Mouse (Mus musculus) small intestine, adult 2 months (tissue): ENCODE measurements at regions not wholly inside any gene's neighbourhood (a gene's known extent, or its start where the extent isn't known, plus 50 kb on each side); places are given as distances from the start of the nearest gene placed in this dataset.
"Not testable (repeated sequence)": the region's sequence is repeated elsewhere in the genome, so short reads cannot be mapped to it uniquely, and the experiment has no call there.

Experiments used
- H3K27ac ChIP-seq: fragments of 200-500 bp; 2 replicates; pipeline ENCODE4 v1.5.1; 2012; ENCODE audit warnings: low read depth, low read length, control low read depth, inconsistent platforms; ENCODE audit not compliant: insufficient read depth
- H3K27me3 ChIP-seq: fragments of 200-500 bp; 2 replicates; pipeline ENCODE4 v1.6.1; 2012; ENCODE audit warnings: mild to moderate bottlenecking, moderate library complexity, low read length, inconsistent platforms; ENCODE audit not compliant: control insufficient read depth, insufficient read depth
- H3K36me3 ChIP-seq: fragments of 200-500 bp; 2 replicates; pipeline ENCODE4 v1.6.1; 2012; ENCODE audit warnings: mild to moderate bottlenecking, low read length, control low read depth, inconsistent platforms; ENCODE audit not compliant: control insufficient read depth, insufficient read depth
- H3K4me1 ChIP-seq: fragments of 200-500 bp; 2 replicates; pipeline ENCODE4 v1.6.1; 2012; ENCODE audit warnings: low read length, inconsistent platforms, mixed read lengths; ENCODE audit not compliant: control insufficient read depth, insufficient read depth, insufficient read length
- H3K4me3 ChIP-seq: fragments of 200-500 bp; 2 replicates; pipeline ENCODE4 v1.5.1; 2012; ENCODE audit warnings: low read depth, mild to moderate bottlenecking, control low read depth, inconsistent platforms, low read length, moderate library complexity
- CTCF ChIP-seq: fragments of 200-500 bp; IDR thresholded peaks from 2 replicates; pipeline ENCODE4 v1.5.1; 2012; ENCODE audit warnings: low read depth, mild to moderate bottlenecking, control low read depth, inconsistent platforms, low read length, moderate library complexity, mixed read lengths; ENCODE audit not compliant: insufficient replicate concordance, insufficient read length; ENCODE audit errors: extremely low read depth
- POLR2A ChIP-seq: fragments of 200-500 bp; IDR thresholded peaks from 2 replicates; pipeline ENCODE4 v1.6.1; 2012; ENCODE audit warnings: low read depth, mild to moderate bottlenecking, control low read depth, inconsistent platforms, low read length, moderate library complexity
- WGBS: fragments of 180-500 bp; shearing (Covaris S2); methylation state at CpG from one replicate; pipeline ENCODE4 v1.1.7; 2018; 5-methylcytosine and 5-hydroxymethylcytosine counted together

- no peaks in the 10 kb centered on the region for H3K27me3 ChIP-seq
- no peak for TF ChIP-seq POLR2A
- no peak for TF ChIP-seq CTCF
- H3K27ac ChIP-seq = no peak overlapping the region
- no peaks in the 10 kb centered on the region for H3K4me1 ChIP-seq
- no peaks in the 10 kb centered on the region for H3K36me3 ChIP-seq
- H3K4me3 ChIP-seq = no peak overlapping the region
- WGBS = 59% methylated on average over 3 of the region's 3 CpGs
These were observed 541.5 kb downstream of the Diaph3 start for GRCm38 (mm10) chr14:86599511-86599910.

GRCm38 (mm10) chr14:86588525-86588924, 552.5 kb downstream of the Diaph3 start:
- Histone ChIP-seq H3K36me3 (no peaks in the 10 kb centered on the region), H3K4me3 (no peak overlapping the region), H3K27ac (no peak overlapping the region), H3K27me3 (no peaks in the 10 kb centered on the region), H3K4me1 (no peaks in the 10 kb centered on the region)
- no peak for TF ChIP-seq POLR2A
- TF ChIP-seq CTCF = no peak
- WGBS = 76% methylated on average over 2 of the region's 2 CpGs

GRCm38 (mm10) chr14:86585959-86586358, 555.1 kb downstream of the Diaph3 start:
- 69% methylated on average over 5 of the region's 5 CpGs for WGBS

GRCm38 (mm10) chr14:86562728-86563127, 578.3 kb downstream of the Diaph3 start:
- 44% methylated on average over 2 of the region's 2 CpGs for WGBS
- peak; percentile 11; the same call in 1 of the 2 replicates for TF ChIP-seq CTCF
- no peak for TF ChIP-seq POLR2A

More at GRCm38 (mm10) chr14:86585959-86586358, 555.1 kb downstream of the Diaph3 start:
- H3K4me3 ChIP-seq, H3K27me3 ChIP-seq, H3K4me1 ChIP-seq, H3K27ac ChIP-seq, H3K36me3 ChIP-seq: not testable (repeated sequence)

GRCm38 (mm10) chr14:86537992-86538391, 603.0 kb downstream of the Diaph3 start:
- TF ChIP-seq CTCF (no peak), POLR2A (no peak)
- 73% methylated on average over 5 of the region's 5 CpGs for WGBS
- Histone ChIP-seq H3K27me3 (no peaks in the 10 kb centered on the region), H3K27ac (no peak overlapping the region), H3K36me3 (no peaks in the 10 kb centered on the region), H3K4me3 (no peak overlapping the region), H3K4me1 (no peaks in the 10 kb centered on the region)

More at GRCm38 (mm10) chr14:86562728-86563127, 578.3 kb downstream of the Diaph3 start:
- H3K27me3 ChIP-seq = no peaks in the 10 kb centered on the region
- H3K4me3 ChIP-seq = no peak overlapping the region
- H3K36me3 ChIP-seq = no peaks in the 10 kb centered on the region
- H3K4me1 ChIP-seq = no peaks in the 10 kb centered on the region
- H3K27ac ChIP-seq = no peak overlapping the region

GRCm38 (mm10) chr14:86536341-86537027, 604.6 kb downstream of the Diaph3 start:
- H3K4me3 ChIP-seq = no peak overlapping the region
- H3K27me3 ChIP-seq = no peaks in the 10 kb centered on the region
- no peaks in the 10 kb centered on the region for H3K36me3 ChIP-seq
- no peaks in the 10 kb centered on the region for H3K4me1 ChIP-seq
- no peak for TF ChIP-seq CTCF
- TF ChIP-seq POLR2A = no peak
- H3K27ac ChIP-seq = no peak overlapping the region
- WGBS = 78% methylated on average over 1 of the region's 1 CpGs

GRCm38 (mm10) chr14:86510408-86510807, 630.6 kb downstream of the Diaph3 start:
- no peaks in the 10 kb centered on the region for H3K36me3 ChIP-seq
- H3K4me1 ChIP-seq = no peaks in the 10 kb centered on the region
- H3K27me3 ChIP-seq = no peaks in the 10 kb centered on the region
- TF ChIP-seq CTCF = no peak
- no peak for TF ChIP-seq POLR2A
- H3K27ac ChIP-seq = no peak overlapping the region
- no peak overlapping the region for H3K4me3 ChIP-seq
- WGBS = 91% methylated on average over 9 of the region's 9 CpGs
